Mouse (Mus musculus) CH12.LX (cell line): Measurements from ENCODE around the gene Etl4. TPM values are rescaled to one million over a fixed set of nuclear protein-coding genes. Genes with fewer than 3 reads are reported as not detected.

Source experiments
- DNase-seq: peaks from one replicate; pipeline ENCODE4 v3.0.0-alpha.2; 2013; ENCODE audit errors: extremely low read depth
- H3K27ac ChIP-seq: 2 replicates; pipeline ENCODE4 v1.5.1; 2012; ENCODE audit warnings: low read depth, mild to moderate bottlenecking, control low read depth, moderate library complexity; ENCODE audit not compliant: insufficient read depth
- H3K27me3 ChIP-seq: replicated peaks from 2 replicates; pipeline ENCODE3; 2012; ENCODE audit warnings: inconsistent platforms
- H3K36me3 ChIP-seq, 2 experiments: replicated peaks in 1 of 2; 2 replicates each; pipeline versions ENCODE3 to v1.6.1; 2012; ENCODE audit warnings: inconsistent platforms in 1 of 2, low read length in 1 of 2, mild to moderate bottlenecking in 1 of 2, mixed read lengths in 1 of 2, moderate library complexity in 1 of 2; ENCODE audit not compliant: control insufficient read depth in 1 of 2, insufficient read depth in 1 of 2
- H3K4me1 ChIP-seq, 2 experiments: 2 replicates each; pipeline ENCODE4 v1.6.1; 2012; ENCODE audit warnings: inconsistent platforms in 1 of 2, moderate library complexity in 1 of 2; ENCODE audit not compliant: insufficient read depth in 2 of 2, control insufficient read depth in 1 of 2
- H3K4me2 ChIP-seq: 2 replicates; pipeline ENCODE4 v1.6.1; 2012; ENCODE audit warnings: low read depth, mild to moderate bottlenecking, control low read depth; ENCODE audit not compliant: poor library complexity, insufficient read depth, severe bottlenecking
- H3K4me3 ChIP-seq, 3 experiments: fragments of 150-350 bp in 1 of 3; sonication (generic) in 1 of 3; replicated peaks in 1 of 3; 2 replicates each; pipeline versions ENCODE3 to v1.5.1; 2011 to 2012; ENCODE audit warnings: low read depth in 2 of 3, low read length in 2 of 3, mild to moderate bottlenecking in 2 of 3, moderate library complexity in 2 of 3, control low read depth in 1 of 3, improper control_type of control experiment in 1 of 3, inconsistent platforms in 1 of 3, mixed read lengths in 1 of 3; ENCODE audit not compliant: poor library complexity in 1 of 3
- H3K79me2 ChIP-seq: replicated peaks from 2 replicates; pipeline ENCODE4 v1.6.1; 2012; ENCODE audit warnings: mild to moderate bottlenecking, moderate library complexity; ENCODE audit not compliant: control insufficient read depth, poor library complexity, insufficient read depth, severe bottlenecking; ENCODE audit errors: extremely low read depth
- H3K9ac ChIP-seq: 2 replicates; pipeline ENCODE4 v1.6.1; 2012; ENCODE audit warnings: low read depth, mild to moderate bottlenecking, control low read depth, moderate library complexity; ENCODE audit not compliant: insufficient read depth
- H3K9me3 ChIP-seq: replicated peaks from 2 replicates; pipeline ENCODE3; 2012; ENCODE audit warnings: low read length, inconsistent platforms, mixed read lengths
- BHLHE40 ChIP-seq: IDR thresholded peaks from 2 replicates; pipeline ENCODE4 v1.6.1; 2011; ENCODE audit warnings: mild to moderate bottlenecking, low read depth, low read length, improper control_type of control experiment
- CHD1 ChIP-seq: IDR thresholded peaks from 2 replicates; pipeline ENCODE4 v1.6.1; 2012; ENCODE audit warnings: low read depth, low read length, improper control_type of control experiment, inconsistent platforms
- CHD2 ChIP-seq: IDR thresholded peaks from 2 replicates; pipeline ENCODE4 v1.6.1; 2011; ENCODE audit warnings: low read length, improper control_type of control experiment
- CTCF ChIP-seq, 2 experiments: IDR thresholded peaks in 1 of 2; conservative IDR thresholded peaks in 1 of 2; 2 replicates each; pipeline ENCODE4 v1.5.1; 2011 to 2012; ENCODE audit warnings: low read depth in 2 of 2, low read length in 2 of 2, improper control_type of control experiment in 1 of 2, inconsistent platforms in 1 of 2, mild to moderate bottlenecking in 1 of 2, moderate library complexity in 1 of 2
- ELF1 ChIP-seq: IDR thresholded peaks from 2 replicates; pipeline ENCODE4 v1.6.1; 2014; ENCODE audit warnings: low read depth, mild to moderate bottlenecking, inconsistent platforms, low read length, improper control_type of control experiment
- ETS1 ChIP-seq: conservative IDR thresholded peaks from 2 replicates; pipeline ENCODE4 v1.6.1; 2012; ENCODE audit warnings: low read depth, mild to moderate bottlenecking, inconsistent platforms, low read length, improper control_type of control experiment, moderate library complexity
- GABPA ChIP-seq: IDR thresholded peaks from 2 replicates; pipeline ENCODE4 v1.6.1; 2012; ENCODE audit warnings: low read depth, low read length, improper control_type of control experiment, inconsistent platforms; ENCODE audit not compliant: insufficient replicate concordance
- HCFC1 ChIP-seq: IDR thresholded peaks from 2 replicates; pipeline ENCODE4 v1.6.1; 2012; ENCODE audit warnings: low read depth, mild to moderate bottlenecking, inconsistent platforms, low read length, improper control_type of control experiment
- IRF4 ChIP-seq: IDR thresholded peaks from 2 replicates; pipeline ENCODE4 v1.6.1; 2014; ENCODE audit warnings: low read depth, mild to moderate bottlenecking, inconsistent platforms, low read length, improper control_type of control experiment
- JUND ChIP-seq: conservative IDR thresholded peaks from 2 replicates; pipeline ENCODE4 v1.6.1; 2011; ENCODE audit warnings: low read depth, low read length, improper control_type of control experiment
- MAZ ChIP-seq: IDR thresholded peaks from 2 replicates; pipeline ENCODE4 v1.6.1; 2012; ENCODE audit warnings: low read depth, mild to moderate bottlenecking, inconsistent platforms, low read length, improper control_type of control experiment, moderate library complexity
- MXI1 ChIP-seq: IDR thresholded peaks from 2 replicates; pipeline ENCODE4 v1.6.1; 2011; ENCODE audit warnings: mild to moderate bottlenecking, low read depth, low read length, improper control_type of control experiment
- MYC ChIP-seq: IDR thresholded peaks from 2 replicates; pipeline ENCODE4 v1.6.1; 2011; ENCODE audit warnings: low read depth, mild to moderate bottlenecking, improper control_type of control experiment, low read length
- NELFE ChIP-seq: IDR thresholded peaks from 2 replicates; pipeline ENCODE4 v1.6.1; 2011; ENCODE audit warnings: low read depth, low read length, improper control_type of control experiment
- POLR2A ChIP-seq: IDR thresholded peaks from 2 replicates; pipeline ENCODE4 v1.6.1; 2011; ENCODE audit warnings: low read depth, mild to moderate bottlenecking, improper control_type of control experiment, low read length
- POLR2AphosphoS2 ChIP-seq: IDR thresholded peaks from 2 replicates; pipeline ENCODE4 v1.6.1; 2011; ENCODE audit warnings: low read depth, low read length, improper control_type of control experiment
- RAD21 ChIP-seq: IDR thresholded peaks from 2 replicates; pipeline ENCODE4 v1.6.1; 2011; ENCODE audit warnings: low read depth, mild to moderate bottlenecking, low read length, improper control_type of control experiment, moderate library complexity
- RCOR1 ChIP-seq: conservative IDR thresholded peaks from 2 replicates; pipeline ENCODE4 v1.6.1; 2012; ENCODE audit warnings: low read depth, mild to moderate bottlenecking, inconsistent platforms, low read length, improper control_type of control experiment
- SMC3 ChIP-seq: IDR thresholded peaks from 2 replicates; pipeline ENCODE4 v1.6.1; 2011; ENCODE audit warnings: low read depth, low read length, improper control_type of control experiment
- TBP ChIP-seq: conservative IDR thresholded peaks from 2 replicates; pipeline ENCODE4 v1.6.1; 2011; ENCODE audit warnings: low read depth, low read length, improper control_type of control experiment
- UBTF ChIP-seq: IDR thresholded peaks from 2 replicates; pipeline ENCODE4 v1.6.1; 2012; ENCODE audit warnings: low read depth, mild to moderate bottlenecking, inconsistent platforms, low read length, improper control_type of control experiment, moderate library complexity
- USF1 ChIP-seq: IDR thresholded peaks from 2 replicates; pipeline ENCODE4 v1.6.1; 2014; ENCODE audit warnings: low read depth, mild to moderate bottlenecking, inconsistent platforms, low read length, improper control_type of control experiment
- ZNF384 ChIP-seq: IDR thresholded peaks from 2 replicates; pipeline ENCODE4 v1.6.1; 2012; ENCODE audit warnings: low read depth, low read length, improper control_type of control experiment, inconsistent platforms
- dilution Hi-C: fragments of 300-500 bp; cut with MboI; formaldehyde crosslinking; loops from 2 replicates; pipeline ENCODE4 v1.14.3; 2020; ENCODE audit warnings: low sequenced_read_pairs; ENCODE audit not compliant: extremely low pct_unique_long_range_greater_than_20kb, extremely low pct_ligation_motif_present
- in situ Hi-C: fragments of 300-500 bp; cut with MboI; formaldehyde crosslinking; loops from 3 replicates; pipeline ENCODE4 v1.14.3; 2019; ENCODE audit warnings: low sequenced_read_pairs, low pct_ligation_motif_present, low pct_unique_long_range_greater_than_20kb, mixed read lengths
- polyA plus RNA-seq: library from polyadenylated mRNA; unstranded; fragments of >175 nt; gene quantifications from 2 replicates; pipeline ENCODE4 v1.2.1, GENCODE M21; 2012; ENCODE audit warnings: low read depth; ENCODE audit not compliant: insufficient read length
- total RNA-seq, 2 experiments: library from RNA; depleted of rRNA; stranded (reverse); fragments of 300-350 nt in 1 of 2; fragments of >200 nt in 1 of 2; gene quantifications; 2 replicates each; pipeline ENCODE4 v1.2.3; 2012 to 2014

Gene Etl4
- total and polyA plus RNA-seq, 3 experiments, result 7.2 to 18.6 (median 11.7) TPM

- TF ChIP-seq SMC3, result no peak
- no peak for TF ChIP-seq UBTF
- no peak for TF ChIP-seq BHLHE40
- TF ChIP-seq CHD1, result no peak
- no peak overlapping the region for H3K4me3 ChIP-seq
- no peaks in the 10 kb centered on the region for H3K36me3 ChIP-seq
- H3K27me3 ChIP-seq, result no peaks in the 10 kb centered on the region
- H3K4me2 ChIP-seq, result no peak overlapping the region
- no peak overlapping the region for H3K9ac ChIP-seq
- dilution Hi-C loops (no loop called here), in situ Hi-C loops (loop anchor here (25.0 kb wide), 1 partner anchor 194 kb away; no protein-coding TSS in a partner anchor)
- H3K9me3 ChIP-seq, result no peaks in the 10 kb centered on the region
- H3K4me1 ChIP-seq, result no peaks in the 10 kb centered on the region
- no peak overlapping the region for H3K27ac ChIP-seq
- H3K79me2 ChIP-seq, result no peaks in the 10 kb centered on the region
- DNase-seq, result no peak
These were observed 383.8 kb downstream of the Etl4 start for GRCm38 (mm10) chr2:20293336-20293735.

DNA sequence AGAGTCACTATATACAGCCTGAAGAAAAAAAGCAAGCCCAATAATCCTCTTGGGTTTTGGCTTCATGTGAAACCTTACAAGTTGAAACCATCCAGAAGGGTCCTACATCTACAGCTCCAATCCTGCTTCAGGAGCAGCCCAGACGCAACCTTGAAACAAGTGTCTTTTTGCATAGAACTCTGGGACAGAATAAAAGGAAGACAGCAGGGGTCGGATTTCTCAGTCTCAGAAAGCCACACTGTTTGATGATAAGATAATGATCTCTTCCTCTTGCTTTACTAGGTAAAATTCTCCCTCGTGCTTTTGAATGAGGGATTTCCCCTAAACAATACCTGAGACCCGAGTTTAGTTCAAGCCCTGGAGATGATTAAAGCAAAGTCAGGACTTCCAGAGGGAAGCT, 385.0 kb downstream of the Etl4 start:
- no peaks in the 10 kb centered on the region for H3K36me3 ChIP-seq
- dilution Hi-C loops, result no loop called here
- H3K79me2 ChIP-seq, result no peaks in the 10 kb centered on the region
- no peak for DNase-seq
- no peaks in the 10 kb centered on the region for H3K27me3 ChIP-seq
- H3K4me1 ChIP-seq, result no peaks in the 10 kb centered on the region
- no peak overlapping the region for H3K9ac ChIP-seq
- TF ChIP-seq BHLHE40, result no peak
- no peak for TF ChIP-seq ELF1
- no peak for TF ChIP-seq GABPA
- TF ChIP-seq RCOR1, result no peak
- TF ChIP-seq POLR2A, result no peak
- TF ChIP-seq TBP, result no peak
- no peak for TF ChIP-seq CTCF (conservative IDR thresholded peaks at IDR 0.05 in 1 of 2, IDR thresholded peaks at IDR 0.05 in 1 of 2; ENCODE audit: low read depth in 2 of 2, low read length in 2 of 2)
- no peak for TF ChIP-seq CHD2
- TF ChIP-seq IRF4, result no peak
- no peak for TF ChIP-seq NELFE
- no peak for TF ChIP-seq MXI1
- TF ChIP-seq CHD1, result no peak
- no peak overlapping the region for H3K4me3 ChIP-seq
- H3K9me3 ChIP-seq, result no peaks in the 10 kb centered on the region
- H3K4me2 ChIP-seq, result no peak overlapping the region
- in situ Hi-C loops, result loop anchor here (25.0 kb wide), 1 partner anchor 193 kb away; no protein-coding TSS in a partner anchor
- H3K27ac ChIP-seq, result no peak overlapping the region

GRCm38 (mm10) chr2:20302517-20302916, 392.9 kb downstream of the Etl4 start:
- in situ Hi-C loops, result no loop called here
- no peak for DNase-seq
- Histone ChIP-seq H3K27me3 (no peaks in the 10 kb centered on the region), H3K4me1 (no peaks in the 10 kb centered on the region), H3K27ac (no peak overlapping the region), H3K9me3 (no peaks in the 10 kb centered on the region), H3K4me2 (no peak overlapping the region), H3K9ac (no peak overlapping the region), H3K4me3 (no peak overlapping the region), H3K79me2 (no peaks in the 10 kb centered on the region), H3K36me3 (no peaks in the 10 kb centered on the region)
- TF ChIP-seq ETS1 (no peak), ELF1 (no peak), BHLHE40 (no peak), JUND (no peak), HCFC1 (no peak), MYC (no peak), TBP (no peak), MAZ (no peak), RAD21 (no peak), MXI1 (no peak), IRF4 (no peak), POLR2A (no peak), RCOR1 (no peak), POLR2AphosphoS2 (no peak), USF1 (no peak), ZNF384 (no peak)
- dilution Hi-C loops, result no loop called here
